Mouse (Mus musculus): Measurements from ENCODE around the gene Mtfr1l. TPM values are rescaled to one million over a fixed set of nuclear protein-coding genes. Genes with fewer than 3 reads are reported as not detected.

The Mtfr1l gene
- polyA plus RNA-seq, 1 experiment = 37.4 TPM

- no peak for TF ChIP-seq CTCF (IDR thresholded peaks at IDR 0.05; ENCODE audit: extremely low read depth, insufficient read depth, insufficient read length, insufficient replicate concordance)
- TF ChIP-seq POLR2A (IDR thresholded peaks at IDR 0.05; ENCODE audit: low read depth, low read length) = no peak
- Histone ChIP-seq H3K4me1 (ENCODE audit: control insufficient read depth, insufficient read depth, insufficient read length) (no peaks in the 10 kb centered on the region), H3K27me3 (ENCODE audit: control insufficient read depth, insufficient read depth, low read length) (no peaks in the 10 kb centered on the region), H3K4me3 (ENCODE audit: extremely low read depth, insufficient read depth, insufficient read length) (no peak overlapping the region), H3K27ac (ENCODE audit: insufficient read depth, low read length) (no peak overlapping the region), H3K36me3 (ENCODE audit: control insufficient read depth, insufficient read depth, low read length) (no peaks in the 10 kb centered on the region)
- no peak for DNase-seq (ENCODE audit: low read depth in 1 of 2, low spot score in 2 of 2)
- 95% methylated on average over 4 of the region's 4 CpGs for WGBS
These were observed 16.6 kb downstream of the Mtfr1l start for GRCm38 (mm10) chr4:134518541-134518940.

DNA sequence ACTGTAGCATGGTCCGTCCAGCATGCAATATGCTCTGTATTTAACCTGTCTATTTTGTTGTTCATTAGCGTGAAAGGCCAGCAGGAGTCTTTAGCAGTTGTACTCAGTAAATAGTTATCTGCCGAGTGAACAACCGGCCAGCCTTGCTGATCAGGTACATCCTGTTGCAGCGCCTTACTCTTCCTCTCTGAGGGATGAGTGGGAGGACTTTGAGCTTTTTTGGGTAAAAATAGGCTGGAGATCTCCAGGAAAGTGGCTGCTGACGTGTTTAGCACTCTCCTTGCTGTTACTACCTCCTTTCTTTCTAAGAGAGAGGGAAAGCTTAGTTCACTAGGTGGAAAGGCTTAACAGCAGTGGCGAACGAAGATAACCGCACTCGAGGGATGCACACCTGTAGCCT lies 17.5 kb downstream of the Mtfr1l start:
- Histone ChIP-seq H3K27me3 (ENCODE audit: control insufficient read depth, insufficient read depth, low read length) (no peaks in the 10 kb centered on the region), H3K36me3 (ENCODE audit: control insufficient read depth, insufficient read depth, low read length) (no peaks in the 10 kb centered on the region), H3K27ac (ENCODE audit: insufficient read depth, low read length) (no peak overlapping the region), H3K4me3 (ENCODE audit: extremely low read depth, insufficient read depth, insufficient read length) (no peak overlapping the region), H3K4me1 (ENCODE audit: control insufficient read depth, insufficient read depth, insufficient read length) (peaks cover under 1% of the 10 kb centered on the region; the same call in 1 of the 2 replicates)
- TF ChIP-seq CTCF (IDR thresholded peaks at IDR 0.05; ENCODE audit: extremely low read depth, insufficient read depth, insufficient read length, insufficient replicate concordance) = no peak
- no peak for DNase-seq (ENCODE audit: low read depth in 1 of 2, low spot score in 2 of 2)
- 84% methylated on average over 10 of the region's 10 CpGs for WGBS

DNA sequence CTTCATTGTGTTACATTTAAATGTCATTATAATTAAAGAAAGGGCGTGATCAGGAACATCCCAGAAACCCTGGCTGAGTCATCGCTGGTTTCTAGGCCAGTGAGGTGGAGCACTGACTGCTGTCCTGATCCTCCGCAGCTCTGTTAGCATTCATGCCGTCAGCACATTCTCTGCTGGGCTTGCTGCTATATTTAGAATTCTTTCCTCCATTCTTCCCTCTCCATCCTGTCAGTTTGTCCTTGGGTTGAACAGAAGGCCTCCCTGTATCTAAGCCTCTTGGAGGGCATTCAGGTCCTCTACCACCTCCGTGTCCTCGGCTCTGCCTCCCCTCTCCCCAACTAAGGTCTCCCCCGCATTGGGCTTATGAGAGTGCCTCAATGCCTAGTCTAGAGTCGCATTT lies 18.2 kb downstream of the Mtfr1l start:
- Histone ChIP-seq H3K4me3 (ENCODE audit: extremely low read depth, insufficient read depth, insufficient read length) (no peak overlapping the region), H3K27me3 (ENCODE audit: control insufficient read depth, insufficient read depth, low read length) (0 out of 2 replicates have a peak, but pooled peaks cover 1% of the 10 kb centered on the region), H3K27ac (ENCODE audit: insufficient read depth, low read length) (peak overlapping the region; percentile 40; the same call in 1 of the 2 replicates), H3K4me1 (ENCODE audit: control insufficient read depth, insufficient read depth, insufficient read length) (peaks cover 4% of the 10 kb centered on the region; the same call in 1 of the 2 replicates), H3K36me3 (ENCODE audit: control insufficient read depth, insufficient read depth, low read length) (no peaks in the 10 kb centered on the region)
- WGBS = 89% methylated on average over 8 of the region's 8 CpGs
- no peak for DNase-seq (ENCODE audit: low read depth in 1 of 2, low spot score in 2 of 2)
- TF ChIP-seq CTCF (IDR thresholded peaks at IDR 0.05; ENCODE audit: extremely low read depth, insufficient read depth, insufficient read length, insufficient replicate concordance) (no peak), POLR2A (IDR thresholded peaks at IDR 0.05; ENCODE audit: low read depth, low read length) (no peak)

DNA sequence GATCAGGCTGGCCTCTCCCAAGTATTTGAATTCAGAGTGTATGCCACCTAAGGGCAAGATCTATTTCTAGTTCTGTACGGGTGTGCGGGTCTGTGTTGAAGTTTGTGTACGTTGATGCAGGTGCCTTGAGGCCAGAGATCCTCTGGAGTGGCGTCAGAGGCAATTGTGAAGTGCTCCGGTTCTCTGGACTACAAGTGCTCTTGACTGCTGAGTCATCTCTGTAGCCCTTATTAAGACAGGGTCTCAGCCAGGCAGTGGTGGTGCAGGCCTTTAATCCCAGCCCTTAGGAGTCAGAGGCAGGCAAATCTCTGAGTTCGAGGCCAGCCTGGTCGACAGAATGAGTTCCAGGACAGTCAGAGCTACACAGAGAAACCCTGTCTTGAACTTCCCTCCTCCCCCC lies 19.6 kb downstream of the Mtfr1l start:
- TF ChIP-seq CTCF (IDR thresholded peaks at IDR 0.05; ENCODE audit: extremely low read depth, insufficient read depth, insufficient read length, insufficient replicate concordance) = no peak
- no peak for TF ChIP-seq POLR2A (IDR thresholded peaks at IDR 0.05; ENCODE audit: low read depth, low read length)
- H3K27ac ChIP-seq (ENCODE audit: insufficient read depth, low read length) = no peak overlapping the region
- H3K4me3 ChIP-seq (ENCODE audit: extremely low read depth, insufficient read depth, insufficient read length) = no peak overlapping the region
- H3K4me1 ChIP-seq (ENCODE audit: control insufficient read depth, insufficient read depth, insufficient read length) = peaks cover 6% of the 10 kb centered on the region; the same call in 1 of the 2 replicates
- 0 out of 2 replicates have a peak, but pooled peaks cover 1% of the 10 kb centered on the region for H3K27me3 ChIP-seq (ENCODE audit: control insufficient read depth, insufficient read depth, low read length)
- 79% methylated on average over 7 of the region's 7 CpGs for WGBS
- H3K36me3 ChIP-seq (ENCODE audit: control insufficient read depth, insufficient read depth, low read length) = no peaks in the 10 kb centered on the region
- DNase-seq (ENCODE audit: low read depth in 1 of 2, low spot score in 2 of 2) = no peak

DNA sequence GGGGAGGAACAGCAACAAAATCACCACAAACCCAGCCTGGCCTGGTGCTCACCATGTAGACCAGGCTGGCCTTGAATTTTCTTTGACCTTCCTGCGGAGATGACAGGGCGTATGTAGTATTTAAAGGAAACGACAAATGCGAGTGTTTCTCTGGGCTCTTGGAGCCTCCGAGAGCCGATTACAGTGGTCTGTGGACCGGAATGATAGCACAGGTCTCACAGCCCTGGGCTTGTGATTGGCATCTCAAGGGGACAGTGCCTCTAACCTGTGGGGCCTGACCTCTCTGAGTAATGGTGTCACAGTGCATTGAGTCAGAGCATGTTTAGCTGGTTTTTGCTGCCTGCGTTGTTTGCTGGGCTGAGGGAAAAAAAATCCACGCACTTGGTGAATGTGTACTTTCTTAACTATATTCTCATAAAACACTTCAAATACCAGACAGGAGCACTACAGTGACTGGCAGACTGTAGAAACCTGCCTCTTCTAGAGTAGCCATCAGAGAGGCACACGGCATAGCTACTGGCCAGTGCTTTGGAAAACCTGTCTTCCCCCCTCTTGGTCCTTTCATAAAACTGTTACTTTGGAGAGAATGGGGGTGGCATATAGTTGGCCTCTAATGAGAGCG lies 20.8 kb downstream of the Mtfr1l start:
- peaks cover 6% of the 10 kb centered on the region; the same call in 1 of the 2 replicates for H3K4me1 ChIP-seq (ENCODE audit: control insufficient read depth, insufficient read depth, insufficient read length)
- H3K4me3 ChIP-seq (ENCODE audit: extremely low read depth, insufficient read depth, insufficient read length) = no peak overlapping the region
- DNase-seq (ENCODE audit: low read depth in 1 of 2, low spot score in 2 of 2) = no peak
- TF ChIP-seq CTCF (IDR thresholded peaks at IDR 0.05; ENCODE audit: extremely low read depth, insufficient read depth, insufficient read length, insufficient replicate concordance) = no peak
- no peak for TF ChIP-seq POLR2A (IDR thresholded peaks at IDR 0.05; ENCODE audit: low read depth, low read length)
- H3K27ac ChIP-seq (ENCODE audit: insufficient read depth, low read length) = no peak overlapping the region
- 93% methylated on average over 11 of the region's 11 CpGs for WGBS
- 0 out of 2 replicates have a peak, but pooled peaks cover 1% of the 10 kb centered on the region for H3K27me3 ChIP-seq (ENCODE audit: control insufficient read depth, insufficient read depth, low read length)
- no peaks in the 10 kb centered on the region for H3K36me3 ChIP-seq (ENCODE audit: control insufficient read depth, insufficient read depth, low read length)

- Histone ChIP-seq H3K27me3 (ENCODE audit: control insufficient read depth, insufficient read depth, low read length) (0 out of 2 replicates have a peak, but pooled peaks cover 1% of the 10 kb centered on the region), H3K27ac (ENCODE audit: insufficient read depth, low read length) (no peak overlapping the region), H3K4me3 (ENCODE audit: extremely low read depth, insufficient read depth, insufficient read length) (peak overlapping the region; percentile 6; the same call in 1 of the 2 replicates), H3K36me3 (ENCODE audit: control insufficient read depth, insufficient read depth, low read length) (no peaks in the 10 kb centered on the region; the same call in 1 of the 2 replicates), H3K4me1 (ENCODE audit: control insufficient read depth, insufficient read depth, insufficient read length) (peaks cover 6% of the 10 kb centered on the region; the same call in 1 of the 2 replicates)
- TF ChIP-seq POLR2A (IDR thresholded peaks at IDR 0.05; ENCODE audit: low read depth, low read length) (no peak), CTCF (IDR thresholded peaks at IDR 0.05; ENCODE audit: extremely low read depth, insufficient read depth, insufficient read length, insufficient replicate concordance) (peak; percentile 16; the same call in 1 of the 2 replicates)
- DNase-seq (ENCODE audit: low read depth in 1 of 2, low spot score in 2 of 2) = peak in 1 of 2 experiments; percentile 41
- 6% methylated on average over 15 of the region's 15 CpGs for WGBS
These were observed 22.4 kb downstream of the Mtfr1l start for GRCm38 (mm10) chr4:134512798-134513197.

DNA sequence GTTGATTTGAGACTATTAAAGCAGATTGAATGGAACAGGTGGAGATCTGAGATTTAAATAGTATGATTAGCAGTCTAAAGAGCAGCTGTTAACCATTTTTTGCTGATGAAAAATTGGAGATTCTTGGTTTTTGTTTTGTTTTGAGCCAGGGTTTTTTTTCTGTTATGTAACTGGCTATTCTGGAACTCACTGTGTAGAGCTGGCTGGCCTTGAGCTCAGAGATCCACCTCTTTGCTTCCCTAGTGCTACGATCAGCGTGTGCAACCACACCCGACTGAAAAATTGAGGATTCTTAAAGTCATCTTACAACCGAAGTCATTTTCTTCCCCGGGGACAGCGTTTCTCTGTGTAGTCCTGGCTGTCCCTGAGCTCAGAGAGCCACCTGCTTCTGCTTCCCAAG lies 23.5 kb downstream of the Mtfr1l start:
- no peak overlapping the region for H3K4me3 ChIP-seq (ENCODE audit: extremely low read depth, insufficient read depth, insufficient read length)
- H3K4me1 ChIP-seq (ENCODE audit: control insufficient read depth, insufficient read depth, insufficient read length) = peaks cover 6% of the 10 kb centered on the region; the same call in 1 of the 2 replicates
- H3K36me3 ChIP-seq (ENCODE audit: control insufficient read depth, insufficient read depth, low read length) = no peaks in the 10 kb centered on the region; the same call in 1 of the 2 replicates
- H3K27me3 ChIP-seq (ENCODE audit: control insufficient read depth, insufficient read depth, low read length) = 0 out of 2 replicates have a peak, but pooled peaks cover 1% of the 10 kb centered on the region
- WGBS = 31% methylated on average over 6 of the region's 6 CpGs
- no peak for TF ChIP-seq POLR2A (IDR thresholded peaks at IDR 0.05; ENCODE audit: low read depth, low read length)
- TF ChIP-seq CTCF (IDR thresholded peaks at IDR 0.05; ENCODE audit: extremely low read depth, insufficient read depth, insufficient read length, insufficient replicate concordance) = no peak
- no peak overlapping the region for H3K27ac ChIP-seq (ENCODE audit: insufficient read depth, low read length)
- DNase-seq (ENCODE audit: low read depth in 1 of 2, low spot score in 2 of 2) = no peak
